Mouse (Mus musculus) embryonic facial prominence, embryonic 12.5 days (tissue): Measurements from ENCODE around the gene Med11. TPM values are rescaled to one million over a fixed set of nuclear protein-coding genes. Genes with fewer than 3 reads are reported as not detected.
"Not testable (repeated sequence)": the region's sequence is repeated elsewhere in the genome, so short reads cannot be mapped to it uniquely, and the experiment has no call there.

Experiments used
- ATAC-seq: fragments of 200-750 bp; cut with Nextera tagmentation; 2 replicates; pipeline ENCODE4 v1.8.0; 2017; ENCODE audit not compliant: insufficient number of reproducible peaks, insufficient read depth, low FRiP score, low TSS enrichment
- H3K27ac ChIP-seq: fragments of 300-500 bp; sonication (generic); 2 replicates; pipeline ENCODE4 v1.5.1; 2016; ENCODE audit warnings: mild to moderate bottlenecking
- H3K27me3 ChIP-seq: fragments of 300-500 bp; sonication (generic); 2 replicates; pipeline ENCODE4 v1.6.1; 2016; ENCODE audit warnings: mild to moderate bottlenecking, moderate library complexity
- H3K36me3 ChIP-seq: fragments of 300-500 bp; sonication (generic); 2 replicates; pipeline ENCODE4 v1.6.1; 2016; ENCODE audit warnings: mild to moderate bottlenecking
- H3K4me1 ChIP-seq: fragments of 300-500 bp; sonication (generic); 2 replicates; pipeline ENCODE4 v1.6.1; 2016
- H3K4me2 ChIP-seq: fragments of 300-500 bp; sonication (generic); replicated peaks from 2 replicates; pipeline ENCODE4 v1.6.1; 2016; ENCODE audit warnings: mild to moderate bottlenecking, moderate library complexity
- H3K4me3 ChIP-seq: fragments of 300-500 bp; sonication (generic); 2 replicates; pipeline ENCODE4 v1.5.1; 2016; ENCODE audit warnings: mild to moderate bottlenecking
- H3K9ac ChIP-seq: fragments of 300-500 bp; sonication (generic); 2 replicates; pipeline ENCODE4 v1.6.1; 2016; ENCODE audit warnings: mild to moderate bottlenecking, moderate library complexity
- H3K9me3 ChIP-seq: fragments of 300-500 bp; sonication (generic); 2 replicates; pipeline ENCODE4 v1.6.1; 2016; ENCODE audit warnings: mild to moderate bottlenecking, moderate library complexity
- WGBS: fragments of 180-500 bp; shearing (Covaris S2); methylation state at CpG from one replicate; pipeline ENCODE4 v1.1.7; 2016; 5-methylcytosine and 5-hydroxymethylcytosine counted together
- polyA plus RNA-seq: library from polyadenylated mRNA; unstranded; fragments of >200 nt; fragmentation: Nextera tagmentation; extraction: Ambion mirVana; gene quantifications from 2 replicates; pipeline ENCODE4 v1.2.1, GENCODE M21; 2016

The Med11 gene
- polyA plus RNA-seq, 1 experiment from 2014 or later = 41.4 TPM

GRCm38 (mm10) chr11:70450926-70451325, 793 bp upstream of the Med11 start:
- no peak overlapping the region for H3K4me2 ChIP-seq
- H3K36me3 ChIP-seq = peaks cover 5% of the 10 kb centered on the region; the same call in 1 of the 2 replicates
- no peak overlapping the region for H3K4me3 ChIP-seq
- WGBS = 85% methylated on average over 2 of the region's 2 CpGs
- H3K27me3 ChIP-seq = no peaks in the 10 kb centered on the region
- H3K9me3 ChIP-seq = no peaks in the 10 kb centered on the region
- peaks cover 8% of the 10 kb centered on the region for H3K4me1 ChIP-seq
- no peak for ATAC-seq
- no peak overlapping the region for H3K9ac ChIP-seq
- no peak overlapping the region for H3K27ac ChIP-seq

- Histone ChIP-seq H3K27ac (no peak overlapping the region), H3K36me3 (peaks cover 5% of the 10 kb centered on the region; the same call in 1 of the 2 replicates), H3K4me3 (no peak overlapping the region), H3K9ac (no peak overlapping the region), H3K4me2 (no peak overlapping the region; the same call in 1 of the 2 replicates), H3K4me1 (peaks cover 8% of the 10 kb centered on the region), H3K9me3 (no peaks in the 10 kb centered on the region), H3K27me3 (peaks cover 3% of the 10 kb centered on the region)
- ATAC-seq = no peak
- WGBS = 83% methylated on average over 9 of the region's 9 CpGs
Observed at GRCm38 (mm10) chr11:70453261-70454044, 1.7 kb downstream of the Med11 start.

- H3K4me1 ChIP-seq = 0 out of 2 replicates have a peak, but pooled peaks cover 4% of the 10 kb centered on the region
- peaks cover 46% of the 10 kb centered on the region for H3K27me3 ChIP-seq
- H3K9ac ChIP-seq = peak within 1 kb of the TSS; percentile 60
- ATAC-seq = no peak
- no peaks in the 10 kb centered on the region for H3K36me3 ChIP-seq
- no peaks in the 10 kb centered on the region for H3K9me3 ChIP-seq
- H3K4me3 ChIP-seq = peak within 1 kb of the TSS; percentile 49
- H3K4me2 ChIP-seq = peak within 1 kb of the TSS; percentile 91
- no peak within 1 kb of the TSS for H3K27ac ChIP-seq
- 20% methylated on average over 31 of the region's 32 CpGs for WGBS
Observed at GRCm38 (mm10) chr11:70458688-70459600, 7.2 kb downstream of the Med11 start, which contains the start of gene Zmynd15. Gene Zmynd15, plus strand, starts transcription at chr11:70459433.

GRCm38 (mm10) chr11:70459601-70460101, 7.9 kb downstream of the Med11 start, which contains the start of gene Cxcl16:
Gene Cxcl16, minus strand, starts transcription at chr11:70459984.
- ATAC-seq = no peak
- Histone ChIP-seq H3K9ac (peak within 1 kb of the TSS; percentile 60), H3K27me3 (peaks cover 53% of the 10 kb centered on the region), H3K9me3 (no peaks in the 10 kb centered on the region), H3K4me1 (0 out of 2 replicates have a peak, but pooled peaks cover 4% of the 10 kb centered on the region), H3K4me3 (peak within 1 kb of the TSS; percentile 49), H3K4me2 (peak within 1 kb of the TSS; percentile 91), H3K36me3 (no peaks in the 10 kb centered on the region), H3K27ac (no peak within 1 kb of the TSS)
- 5% methylated on average over 30 of the region's 30 CpGs for WGBS

GRCm38 (mm10) chr11:70463970-70464369, 12.3 kb downstream of the Med11 start:
- H3K27me3 ChIP-seq = peaks cover 67% of the 10 kb centered on the region
- peaks cover 7% of the 10 kb centered on the region; the same call in 1 of the 2 replicates for H3K4me1 ChIP-seq
- H3K27ac ChIP-seq = no peak overlapping the region
- H3K9me3 ChIP-seq = no peaks in the 10 kb centered on the region
- WGBS = 77% methylated on average over 5 of the region's 5 CpGs
- H3K36me3 ChIP-seq = no peaks in the 10 kb centered on the region
- ATAC-seq = no peak
- H3K9ac ChIP-seq = peak overlapping the region; percentile 4; the same call in 1 of the 2 replicates
- no peak overlapping the region for H3K4me2 ChIP-seq
- H3K4me3 ChIP-seq = no peak overlapping the region

- H3K4me3 ChIP-seq = peak overlapping the region; percentile 29; the same call in 1 of the 2 replicates
- peak overlapping the region; percentile 46 for H3K4me2 ChIP-seq
- no peak for ATAC-seq
- no peak overlapping the region for H3K9ac ChIP-seq
- 21% methylated on average over 16 of the region's 16 CpGs for WGBS
- H3K27me3 ChIP-seq = peaks cover 56% of the 10 kb centered on the region
- peaks cover 7% of the 10 kb centered on the region; the same call in 1 of the 2 replicates for H3K4me1 ChIP-seq
- no peaks in the 10 kb centered on the region for H3K9me3 ChIP-seq
- no peaks in the 10 kb centered on the region for H3K36me3 ChIP-seq
- no peak overlapping the region for H3K27ac ChIP-seq
Observed at GRCm38 (mm10) chr11:70465211-70465610, 13.5 kb downstream of the Med11 start.

GRCm38 (mm10) chr11:70465824-70466223, 14.1 kb downstream of the Med11 start:
- Histone ChIP-seq H3K4me1 (peaks cover 7% of the 10 kb centered on the region; the same call in 1 of the 2 replicates), H3K27me3 (peaks cover 50% of the 10 kb centered on the region), H3K9me3 (no peaks in the 10 kb centered on the region), H3K27ac (no peak overlapping the region), H3K9ac (no peak overlapping the region), H3K36me3 (no peaks in the 10 kb centered on the region), H3K4me3 (peak overlapping the region; percentile 29), H3K4me2 (peak overlapping the region; percentile 46)
- ATAC-seq = no peak
- WGBS = 4% methylated on average over 23 of the region's 23 CpGs

- WGBS = 83% methylated on average over 5 of the region's 5 CpGs
- Histone ChIP-seq H3K9me3 (no peaks in the 10 kb centered on the region), H3K4me2 (no peak overlapping the region), H3K27me3 (peaks cover 38% of the 10 kb centered on the region), H3K4me3 (no peak overlapping the region), H3K4me1 (peaks cover 7% of the 10 kb centered on the region; the same call in 1 of the 2 replicates), H3K36me3 (no peaks in the 10 kb centered on the region), H3K9ac (no peak overlapping the region), H3K27ac (no peak overlapping the region)
- no peak for ATAC-seq
Observed at GRCm38 (mm10) chr11:70467902-70468619, 16.3 kb downstream of the Med11 start.

GRCm38 (mm10) chr11:70469764-70470163, 18.0 kb downstream of the Med11 start:
- H3K27ac ChIP-seq = no peak overlapping the region
- no peaks in the 10 kb centered on the region for H3K36me3 ChIP-seq
- 91% methylated on average over 3 of the region's 3 CpGs for WGBS
- H3K9ac ChIP-seq = no peak overlapping the region
- ATAC-seq = no peak
- peaks cover 21% of the 10 kb centered on the region for H3K27me3 ChIP-seq
- H3K9me3 ChIP-seq = no peaks in the 10 kb centered on the region
- H3K4me1 ChIP-seq = peaks cover 7% of the 10 kb centered on the region; the same call in 1 of the 2 replicates
- no peak overlapping the region for H3K4me2 ChIP-seq
- H3K4me3 ChIP-seq = no peak overlapping the region

GRCm38 (mm10) chr11:70472716-70473115, 21.0 kb downstream of the Med11 start:
- H3K9me3 ChIP-seq = no peaks in the 10 kb centered on the region
- H3K9ac ChIP-seq = no peak overlapping the region
- no peaks in the 10 kb centered on the region for H3K4me1 ChIP-seq
- no peaks in the 10 kb centered on the region for H3K27me3 ChIP-seq
- no peak overlapping the region for H3K4me2 ChIP-seq
- H3K4me3 ChIP-seq = no peak overlapping the region
- no peak overlapping the region for H3K27ac ChIP-seq
- no peaks in the 10 kb centered on the region for H3K36me3 ChIP-seq
- no peak for ATAC-seq

- 85% methylated on average over 5 of the region's 5 CpGs for WGBS
- H3K27me3 ChIP-seq, H3K9me3 ChIP-seq, H3K4me3 ChIP-seq, H3K36me3 ChIP-seq, H3K9ac ChIP-seq, ATAC-seq, H3K4me1 ChIP-seq, H3K27ac ChIP-seq, H3K4me2 ChIP-seq: not testable (repeated sequence)
Observed at GRCm38 (mm10) chr11:70473291-70473690, 21.6 kb downstream of the Med11 start.
